Mouse (Mus musculus): ENCODE measurements around the gene Ercc1. TPM values are rescaled to one million over a fixed set of nuclear protein-coding genes. Genes with fewer than 3 reads are reported as not detected.
A peak's percentile ranks its signal among the peaks of the same experiment; 100 is the strongest.

Ercc1 gene
- polyA plus RNA-seq, 1 experiment from 2014 or later, result 86.0 TPM

GRCm38 (mm10) chr7:19318201-19318600 is 26.4 kb upstream of the Ercc1 start:
- H3K9me3 ChIP-seq (ENCODE audit: control insufficient read depth, low read depth, low read length), result no peaks in the 10 kb centered on the region
- no peak overlapping the region for H3K9ac ChIP-seq (replicated peaks; ENCODE audit: low read depth, low read length)
- ATAC-seq (ENCODE audit: insufficient number of reproducible peaks, insufficient read depth, low FRiP score, low read depth), result no peak
- H3K36me3 ChIP-seq (ENCODE audit: control insufficient read depth, insufficient read depth, low read length), result no peaks in the 10 kb centered on the region
- H3K27me3 ChIP-seq (ENCODE audit: control insufficient read depth, insufficient read depth, low read length), result no peaks in the 10 kb centered on the region
- no peak overlapping the region for H3K4me2 ChIP-seq (replicated peaks; ENCODE audit: low read depth, low read length)
- no peak overlapping the region for H3K4me3 ChIP-seq (ENCODE audit: low read depth, low read length)
- 0 out of 2 replicates have a peak, but pooled peaks cover 3% of the 10 kb centered on the region for H3K4me1 ChIP-seq (ENCODE audit: control insufficient read depth, insufficient read depth, low read length)
- no peak overlapping the region for H3K27ac ChIP-seq (ENCODE audit: low read length)
- WGBS, result 79% methylated on average over 2 of the region's 2 CpGs

- no peaks in the 10 kb centered on the region for H3K27me3 ChIP-seq (ENCODE audit: control insufficient read depth, insufficient read depth, low read length)
- WGBS, result 74% methylated on average over 7 of the region's 7 CpGs
- no peaks in the 10 kb centered on the region for H3K9me3 ChIP-seq (ENCODE audit: control insufficient read depth, low read depth, low read length)
- no peak overlapping the region for H3K4me3 ChIP-seq (ENCODE audit: low read depth, low read length)
- H3K27ac ChIP-seq (ENCODE audit: low read length), result no peak overlapping the region
- H3K9ac ChIP-seq (replicated peaks; ENCODE audit: low read depth, low read length), result no peak overlapping the region
- no peak overlapping the region for H3K4me2 ChIP-seq (replicated peaks; ENCODE audit: low read depth, low read length)
- no peak for ATAC-seq (ENCODE audit: insufficient number of reproducible peaks, insufficient read depth, low FRiP score, low read depth)
- 0 out of 2 replicates have a peak, but pooled peaks cover 3% of the 10 kb centered on the region for H3K4me1 ChIP-seq (ENCODE audit: control insufficient read depth, insufficient read depth, low read length)
- H3K36me3 ChIP-seq (ENCODE audit: control insufficient read depth, insufficient read depth, low read length), result no peaks in the 10 kb centered on the region
Measured at GRCm38 (mm10) chr7:19318676-19319075, 25.9 kb upstream of the Ercc1 start.

DNA sequence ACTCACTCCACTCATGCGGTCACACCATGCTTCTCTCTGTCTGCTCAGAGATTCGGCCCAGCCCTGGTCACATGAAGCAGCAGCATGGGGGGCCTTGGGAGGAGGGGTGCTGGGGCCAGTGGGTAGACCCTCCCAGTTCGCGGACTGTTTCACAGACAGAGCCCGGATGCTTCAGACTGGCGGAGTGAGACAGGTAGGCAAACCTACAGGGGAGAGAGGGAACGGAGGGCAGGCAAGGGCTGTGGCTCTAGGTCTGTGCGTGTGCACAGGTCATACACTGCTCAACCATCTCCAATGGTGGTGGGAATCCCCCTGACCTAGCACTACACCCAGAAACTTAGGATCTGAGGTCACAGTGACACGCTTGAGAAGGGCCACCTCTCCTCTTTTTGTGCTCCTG is 25.1 kb upstream of the Ercc1 start:
- Histone ChIP-seq H3K9ac (replicated peaks; ENCODE audit: low read depth, low read length) (peak overlapping the region; percentile 30; the same call in 1 of the 2 replicates), H3K36me3 (ENCODE audit: control insufficient read depth, insufficient read depth, low read length) (no peaks in the 10 kb centered on the region), H3K4me3 (ENCODE audit: low read depth, low read length) (peak overlapping the region; percentile 42), H3K27me3 (ENCODE audit: control insufficient read depth, insufficient read depth, low read length) (no peaks in the 10 kb centered on the region), H3K4me1 (ENCODE audit: control insufficient read depth, insufficient read depth, low read length) (0 out of 2 replicates have a peak, but pooled peaks cover 3% of the 10 kb centered on the region), H3K9me3 (ENCODE audit: control insufficient read depth, low read depth, low read length) (no peaks in the 10 kb centered on the region), H3K4me2 (replicated peaks; ENCODE audit: low read depth, low read length) (peak overlapping the region; percentile 78), H3K27ac (ENCODE audit: low read length) (no peak overlapping the region)
- peak; percentile 30 for ATAC-seq (ENCODE audit: insufficient number of reproducible peaks, insufficient read depth, low FRiP score, low read depth)
- WGBS, result 15% methylated on average over 9 of the region's 9 CpGs

- peak overlapping the region; percentile 30; the same call in 1 of the 2 replicates for H3K9ac ChIP-seq (replicated peaks; ENCODE audit: low read depth, low read length)
- H3K27me3 ChIP-seq (ENCODE audit: control insufficient read depth, insufficient read depth, low read length), result no peaks in the 10 kb centered on the region
- H3K36me3 ChIP-seq (ENCODE audit: control insufficient read depth, insufficient read depth, low read length), result no peaks in the 10 kb centered on the region
- H3K27ac ChIP-seq (ENCODE audit: low read length), result no peak overlapping the region
- peak; percentile 93 for ATAC-seq (ENCODE audit: insufficient number of reproducible peaks, insufficient read depth, low FRiP score, low read depth)
- H3K4me1 ChIP-seq (ENCODE audit: control insufficient read depth, insufficient read depth, low read length), result 0 out of 2 replicates have a peak, but pooled peaks cover 3% of the 10 kb centered on the region
- H3K9me3 ChIP-seq (ENCODE audit: control insufficient read depth, low read depth, low read length), result no peaks in the 10 kb centered on the region
- WGBS, result under 1% methylated on average over 41 of the region's 41 CpGs
- peak overlapping the region; percentile 42 for H3K4me3 ChIP-seq (ENCODE audit: low read depth, low read length)
- H3K4me2 ChIP-seq (replicated peaks; ENCODE audit: low read depth, low read length), result peak overlapping the region; percentile 78
Measured at GRCm38 (mm10) chr7:19319906-19320305, 24.7 kb upstream of the Ercc1 start.

GRCm38 (mm10) chr7:19320637-19321036 is 23.9 kb upstream of the Ercc1 start:
- Histone ChIP-seq H3K4me2 (replicated peaks; ENCODE audit: low read depth, low read length) (peak overlapping the region; percentile 78), H3K9me3 (ENCODE audit: control insufficient read depth, low read depth, low read length) (no peaks in the 10 kb centered on the region), H3K4me1 (ENCODE audit: control insufficient read depth, insufficient read depth, low read length) (0 out of 2 replicates have a peak, but pooled peaks cover 3% of the 10 kb centered on the region), H3K27ac (ENCODE audit: low read length) (no peak overlapping the region), H3K4me3 (ENCODE audit: low read depth, low read length) (0 out of 2 replicates have a peak overlapping the region, but pooled peaks have one; percentile 42), H3K27me3 (ENCODE audit: control insufficient read depth, insufficient read depth, low read length) (no peaks in the 10 kb centered on the region), H3K9ac (replicated peaks; ENCODE audit: low read depth, low read length) (no peak overlapping the region), H3K36me3 (ENCODE audit: control insufficient read depth, insufficient read depth, low read length) (no peaks in the 10 kb centered on the region)
- no peak for ATAC-seq (ENCODE audit: insufficient number of reproducible peaks, insufficient read depth, low FRiP score, low read depth)
- WGBS, result 33% methylated on average over 7 of the region's 7 CpGs

DNA sequence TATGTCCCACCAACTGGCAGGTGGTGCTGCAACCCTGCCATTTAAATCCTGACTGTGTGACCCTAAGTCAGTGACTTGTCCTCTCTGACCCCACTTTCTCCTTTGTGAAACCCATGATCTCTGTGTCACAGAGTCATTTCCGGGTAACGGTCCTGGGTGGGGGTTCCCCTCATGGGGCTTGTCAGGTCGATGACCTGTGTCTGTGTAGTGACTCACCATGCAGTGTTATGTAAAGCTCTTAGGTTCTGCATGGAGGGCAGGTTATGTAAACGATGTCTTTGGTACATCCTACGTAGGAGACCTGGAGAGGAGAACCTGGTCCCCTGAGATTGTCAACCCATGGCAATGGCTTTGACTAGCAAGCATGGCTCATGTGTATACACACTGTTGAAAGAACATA is 23.1 kb upstream of the Ercc1 start:
- Histone ChIP-seq H3K36me3 (ENCODE audit: control insufficient read depth, insufficient read depth, low read length) (no peaks in the 10 kb centered on the region), H3K4me3 (ENCODE audit: low read depth, low read length) (no peak overlapping the region), H3K27me3 (ENCODE audit: control insufficient read depth, insufficient read depth, low read length) (no peaks in the 10 kb centered on the region), H3K4me1 (ENCODE audit: control insufficient read depth, insufficient read depth, low read length) (peaks cover 8% of the 10 kb centered on the region), H3K9me3 (ENCODE audit: control insufficient read depth, low read depth, low read length) (no peaks in the 10 kb centered on the region), H3K4me2 (replicated peaks; ENCODE audit: low read depth, low read length) (no peak overlapping the region), H3K9ac (replicated peaks; ENCODE audit: low read depth, low read length) (no peak overlapping the region), H3K27ac (ENCODE audit: low read length) (no peak overlapping the region)
- ATAC-seq (ENCODE audit: insufficient number of reproducible peaks, insufficient read depth, low FRiP score, low read depth), result no peak
- WGBS, result 52% methylated on average over 5 of the region's 5 CpGs

GRCm38 (mm10) chr7:19322489-19322888 is 22.1 kb upstream of the Ercc1 start:
- 38% methylated on average over 9 of the region's 9 CpGs for WGBS
- Histone ChIP-seq H3K36me3 (ENCODE audit: control insufficient read depth, insufficient read depth, low read length) (no peaks in the 10 kb centered on the region), H3K4me2 (replicated peaks; ENCODE audit: low read depth, low read length) (no peak overlapping the region), H3K4me1 (ENCODE audit: control insufficient read depth, insufficient read depth, low read length) (peaks cover 15% of the 10 kb centered on the region), H3K27ac (ENCODE audit: low read length) (no peak overlapping the region), H3K9me3 (ENCODE audit: control insufficient read depth, low read depth, low read length) (no peaks in the 10 kb centered on the region), H3K9ac (replicated peaks; ENCODE audit: low read depth, low read length) (no peak overlapping the region), H3K27me3 (ENCODE audit: control insufficient read depth, insufficient read depth, low read length) (no peaks in the 10 kb centered on the region), H3K4me3 (ENCODE audit: low read depth, low read length) (no peak overlapping the region)
- ATAC-seq (ENCODE audit: insufficient number of reproducible peaks, insufficient read depth, low FRiP score, low read depth), result no peak

DNA sequence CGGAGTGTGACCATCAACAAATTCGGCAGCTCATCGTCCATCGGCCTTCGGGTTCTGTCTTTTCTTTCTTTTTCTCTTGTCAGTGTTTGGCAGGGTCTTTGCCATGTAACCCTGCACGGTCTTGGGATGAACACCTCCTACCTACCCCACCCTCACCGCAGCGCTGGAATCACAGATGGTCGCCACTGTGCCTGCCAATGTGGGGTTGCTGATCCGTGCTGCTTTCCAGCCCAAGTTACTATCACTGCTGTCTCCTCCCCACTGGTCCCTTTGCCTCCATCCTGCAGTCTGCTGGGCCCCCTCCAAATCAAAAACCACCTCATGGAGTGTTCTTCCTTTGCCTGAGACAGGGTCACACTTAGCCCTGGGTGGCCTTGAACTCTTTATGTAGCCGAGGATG is 20.4 kb upstream of the Ercc1 start:
- Histone ChIP-seq H3K27me3 (ENCODE audit: control insufficient read depth, insufficient read depth, low read length) (no peaks in the 10 kb centered on the region), H3K36me3 (ENCODE audit: control insufficient read depth, insufficient read depth, low read length) (no peaks in the 10 kb centered on the region), H3K4me2 (replicated peaks; ENCODE audit: low read depth, low read length) (no peak overlapping the region), H3K27ac (ENCODE audit: low read length) (no peak overlapping the region), H3K9me3 (ENCODE audit: control insufficient read depth, low read depth, low read length) (no peaks in the 10 kb centered on the region), H3K9ac (replicated peaks; ENCODE audit: low read depth, low read length) (no peak overlapping the region), H3K4me3 (ENCODE audit: low read depth, low read length) (no peak overlapping the region), H3K4me1 (ENCODE audit: control insufficient read depth, insufficient read depth, low read length) (peaks cover 21% of the 10 kb centered on the region)
- WGBS, result 82% methylated on average over 11 of the region's 11 CpGs
- no peak for ATAC-seq (ENCODE audit: insufficient number of reproducible peaks, insufficient read depth, low FRiP score, low read depth)
